ENCODE assay signal across 8 mouse cellular contexts in the genomic region with DNA sequence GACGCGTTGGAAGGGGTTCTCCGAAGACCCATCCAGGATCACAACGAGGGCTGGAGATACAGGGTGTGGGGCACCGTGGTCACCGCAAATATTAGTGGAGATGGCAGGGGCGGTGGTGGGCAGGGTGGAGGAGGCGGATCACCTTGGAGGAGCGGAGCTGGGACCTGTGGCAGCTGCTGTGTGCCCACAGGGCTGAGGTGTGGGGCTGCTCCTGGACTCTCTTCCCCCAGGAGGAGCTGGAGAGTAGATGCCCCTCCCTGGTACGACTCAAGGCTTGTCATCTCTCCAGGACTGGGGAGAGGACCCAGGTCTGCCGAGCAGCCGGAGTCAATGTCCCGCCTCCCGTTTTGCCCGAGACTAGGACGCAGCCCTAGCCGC.
A peak's percentile ranks its signal among the peaks of the same experiment; 100 is the strongest.
DNase-seq lines count a peak whose midpoint lies in the region; ATAC-seq and TF ChIP-seq lines count a peak whose summit lies in the region.

No protein-coding gene starts in this region.

- no peak for TF ChIP-seq CTCF in embryonic fibroblast, embryonic 13.5 days (IDR thresholded peaks at IDR 0.05; ENCODE audit: borderline replicate concordance, insufficient read depth, low read length)

- no peaks in the 10 kb centered on the region for H3K4me1 ChIP-seq in embryonic fibroblast, embryonic 13.5 days (ENCODE audit: control insufficient read depth, insufficient read depth, low read length)
- H3K4me1 ChIP-seq in limb, embryonic 12.5 days (replicated peaks): peaks cover 12% of the 10 kb centered on the region
- peaks cover 17% of the 10 kb centered on the region for H3K4me1 ChIP-seq in neural tube, embryonic 15.5 days

- peak overlapping the region; percentile 80 for H3K4me2 ChIP-seq in limb, embryonic 12.5 days
- peak overlapping the region; percentile 86 for H3K4me2 ChIP-seq in neural tube, embryonic 15.5 days

- 0 out of 2 replicates have a peak, but pooled peaks cover 6% of the 10 kb centered on the region for H3K9me3 ChIP-seq in limb, embryonic 12.5 days
- no peaks in the 10 kb centered on the region for H3K9me3 ChIP-seq in neural tube, embryonic 15.5 days (replicated peaks)

- H3K27ac ChIP-seq in embryonic fibroblast, embryonic 13.5 days (ENCODE audit: insufficient read depth, low read length): no peak overlapping the region
- peak overlapping the region; percentile 59; the same call in 1 of the 2 replicates for H3K27ac ChIP-seq in limb, embryonic 12.5 days
- H3K27ac ChIP-seq in neural tube, embryonic 15.5 days (replicated peaks): peak overlapping the region; percentile 80

- WGBS in limb, embryonic 12.5 days: 4% methylated on average over 17 of the region's 17 CpGs
- 4% methylated on average over 17 of the region's 17 CpGs for WGBS in neural tube, embryonic 15.5 days

- peak overlapping the region; percentile 50 for H3K9ac ChIP-seq in limb, embryonic 12.5 days (replicated peaks)
- H3K9ac ChIP-seq in neural tube, embryonic 15.5 days (replicated peaks): peak overlapping the region; percentile 45

- no peak for TF ChIP-seq POLR2A in embryonic fibroblast, embryonic 13.5 days (IDR thresholded peaks at IDR 0.05; ENCODE audit: low read depth, low read length)

- H3K27me3 ChIP-seq in limb, embryonic 12.5 days: peaks cover 77% of the 10 kb centered on the region
- peaks cover 66% of the 10 kb centered on the region for H3K27me3 ChIP-seq in neural tube, embryonic 15.5 days (replicated peaks)

- DNase-seq in layer of hippocampus, postnatal 10 days (ENCODE audit: low spot score in 2 of 2): peak; percentile 11 to 28
- no peak for DNase-seq in layer of hippocampus, adult 9-11 months
- DNase-seq in cerebellum, adult 9-11 months: peak; percentile 16
- DNase-seq in testis, postnatal 14 days (ENCODE audit: low spot score): no peak
- no peak for DNase-seq in right cerebral cortex, postnatal 14 days

- 0 out of 2 replicates have a peak, but pooled peaks have one; percentile 17 for ATAC-seq in limb, embryonic 12.5 days (ENCODE audit: insufficient number of reproducible peaks, insufficient read depth, low FRiP score, low TSS enrichment, low read depth)
- ATAC-seq in neural tube, embryonic 15.5 days (ENCODE audit: low FRiP score): peak; percentile 51

- H3K4me3 ChIP-seq in embryonic fibroblast, embryonic 13.5 days (ENCODE audit: insufficient read depth, low read length): peak overlapping the region; percentile 40
- H3K4me3 ChIP-seq in limb, embryonic 12.5 days (replicated peaks): peak overlapping the region; percentile 44
- H3K4me3 ChIP-seq in neural tube, embryonic 15.5 days (replicated peaks): peak overlapping the region; percentile 44

- H3K36me3 ChIP-seq in limb, embryonic 12.5 days: 0 out of 2 replicates have a peak, but pooled peaks cover 2% of the 10 kb centered on the region
- H3K36me3 ChIP-seq in neural tube, embryonic 15.5 days: no peaks in the 10 kb centered on the region

Comparison
In these comparisons a context has a peak if more than half of its experiments do, and no peak if none do; other contexts are left out.
1. DNase-seq: peak in layer of hippocampus, postnatal 10 days (2 of 2) and cerebellum, adult 9-11 months (single experiment); none in layer of hippocampus, adult 9-11 months (single experiment), testis, postnatal 14 days (single experiment) and right cerebral cortex, postnatal 14 days (single experiment).
2. Peak in every context shown above with its lines, with median percentiles within 50 percentile points of each other: H3K4me3 ChIP-seq.